Mouse (Mus musculus) midbrain, embryonic 15.5 days (tissue): Measurements from ENCODE around the gene Snx20. TPM values are rescaled to one million over a fixed set of nuclear protein-coding genes. Genes with fewer than 3 reads are reported as not detected.

Experiments
- ATAC-seq: fragments of 200-750 bp; cut with Nextera tagmentation; replicated peaks from 2 replicates; pipeline ENCODE4 v1.8.0; 2017; ENCODE audit warnings: moderate TSS enrichment
- H3K27ac ChIP-seq: fragments of 300-500 bp; sonication (generic); 2 replicates; pipeline ENCODE4 v1.5.1; 2015; ENCODE audit warnings: mild to moderate bottlenecking, inconsistent platforms
- H3K27me3 ChIP-seq: fragments of 300-500 bp; sonication (generic); replicated peaks from 2 replicates; pipeline ENCODE4 v1.6.1; 2015; ENCODE audit warnings: inconsistent platforms
- H3K36me3 ChIP-seq: fragments of 300-500 bp; sonication (generic); replicated peaks from 2 replicates; pipeline ENCODE4 v1.6.1; 2015; ENCODE audit warnings: inconsistent platforms
- H3K4me1 ChIP-seq: fragments of 300-500 bp; sonication (generic); 2 replicates; pipeline ENCODE4 v1.6.1; 2015; ENCODE audit warnings: inconsistent platforms
- H3K4me2 ChIP-seq: fragments of 300-500 bp; sonication (generic); 2 replicates; pipeline ENCODE4 v1.6.1; 2015; ENCODE audit warnings: inconsistent platforms, mild to moderate bottlenecking, moderate library complexity
- H3K4me3 ChIP-seq: fragments of 300-500 bp; sonication (generic); 2 replicates; pipeline ENCODE4 v1.5.1; 2015; ENCODE audit warnings: mild to moderate bottlenecking, inconsistent platforms
- H3K9ac ChIP-seq: fragments of 300-500 bp; sonication (generic); 2 replicates; pipeline ENCODE4 v1.6.1; 2015; ENCODE audit warnings: mild to moderate bottlenecking, inconsistent platforms
- H3K9me3 ChIP-seq: fragments of 300-500 bp; sonication (generic); 2 replicates; pipeline ENCODE4 v1.6.1; 2016; ENCODE audit warnings: inconsistent platforms
- WGBS: fragments of 180-500 bp; shearing (Covaris S2); methylation state at CpG from one replicate; pipeline ENCODE4 v1.1.7; 2015; ENCODE audit warnings: mixed read lengths; 5-methylcytosine and 5-hydroxymethylcytosine counted together
- polyA plus RNA-seq: library from polyadenylated mRNA; unstranded; fragments of >200 nt; fragmentation: Nextera tagmentation; extraction: Ambion mirVana; gene quantifications from 2 replicates; pipeline ENCODE4 v1.2.1, GENCODE M21; 2015

The Snx20 gene
- polyA plus RNA-seq, result 1.1 and 1.8 TPM in 2 replicates

GRCm38 (mm10) chr8:88635474-88636397 is at the start of gene Snx20:
TSS of gene Snx20 (minus strand) at chr8:88636128.
- H3K27me3 ChIP-seq, result no peaks in the 10 kb centered on the region
- no peaks in the 10 kb centered on the region for H3K4me1 ChIP-seq
- no peak within 1 kb of the TSS for H3K27ac ChIP-seq
- H3K4me3 ChIP-seq, result no peak within 1 kb of the TSS
- H3K36me3 ChIP-seq, result no peaks in the 10 kb centered on the region
- 84% methylated on average over 14 of the region's 14 CpGs for WGBS
- no peak for ATAC-seq
- no peak within 1 kb of the TSS for H3K9ac ChIP-seq
- H3K9me3 ChIP-seq, result no peaks in the 10 kb centered on the region
- no peak within 1 kb of the TSS for H3K4me2 ChIP-seq

GRCm38 (mm10) chr8:88683656-88684289 is 47.8 kb upstream of the Snx20 start:
- 86% methylated on average over 7 of the region's 7 CpGs for WGBS
- Histone ChIP-seq H3K9ac (no peak overlapping the region), H3K4me1 (no peaks in the 10 kb centered on the region), H3K27ac (no peak overlapping the region), H3K4me2 (no peak overlapping the region), H3K36me3 (no peaks in the 10 kb centered on the region), H3K4me3 (no peak overlapping the region), H3K9me3 (no peaks in the 10 kb centered on the region), H3K27me3 (no peaks in the 10 kb centered on the region)
- no peak for ATAC-seq

GRCm38 (mm10) chr8:88681046-88681445 is 45.1 kb upstream of the Snx20 start:
- no peak for ATAC-seq
- no peak overlapping the region for H3K4me3 ChIP-seq
- H3K9me3 ChIP-seq, result no peaks in the 10 kb centered on the region
- no peaks in the 10 kb centered on the region for H3K27me3 ChIP-seq
- no peak overlapping the region for H3K4me2 ChIP-seq
- no peaks in the 10 kb centered on the region for H3K36me3 ChIP-seq
- no peak overlapping the region for H3K27ac ChIP-seq
- WGBS, result 91% methylated on average over 8 of the region's 8 CpGs
- H3K4me1 ChIP-seq, result no peaks in the 10 kb centered on the region
- H3K9ac ChIP-seq, result no peak overlapping the region

- no peak for ATAC-seq
- H3K9me3 ChIP-seq, result no peaks in the 10 kb centered on the region
- H3K36me3 ChIP-seq, result no peaks in the 10 kb centered on the region
- no peak overlapping the region for H3K9ac ChIP-seq
- 96% methylated on average over 2 of the region's 2 CpGs for WGBS
- H3K27me3 ChIP-seq, result no peaks in the 10 kb centered on the region
- H3K4me2 ChIP-seq, result no peak overlapping the region
- no peak overlapping the region for H3K4me3 ChIP-seq
- no peaks in the 10 kb centered on the region for H3K4me1 ChIP-seq
- H3K27ac ChIP-seq, result no peak overlapping the region
Observed at GRCm38 (mm10) chr8:88680566-88680965, 44.6 kb upstream of the Snx20 start.

- WGBS, result 76% methylated on average over 8 of the region's 8 CpGs
- Histone ChIP-seq H3K27ac (no peak overlapping the region), H3K4me1 (no peaks in the 10 kb centered on the region), H3K27me3 (no peaks in the 10 kb centered on the region), H3K9me3 (no peaks in the 10 kb centered on the region), H3K36me3 (no peaks in the 10 kb centered on the region), H3K4me3 (no peak overlapping the region), H3K4me2 (no peak overlapping the region), H3K9ac (no peak overlapping the region)
- no peak for ATAC-seq
Observed at GRCm38 (mm10) chr8:88677071-88677470, 41.1 kb upstream of the Snx20 start.

- no peaks in the 10 kb centered on the region for H3K4me1 ChIP-seq
- H3K4me3 ChIP-seq, result no peak overlapping the region
- no peak overlapping the region for H3K4me2 ChIP-seq
- no peak overlapping the region for H3K27ac ChIP-seq
- no peaks in the 10 kb centered on the region for H3K27me3 ChIP-seq
- H3K9me3 ChIP-seq, result no peaks in the 10 kb centered on the region
- ATAC-seq, result no peak
- no peak overlapping the region for H3K9ac ChIP-seq
- 90% methylated on average over 12 of the region's 12 CpGs for whole genome bisulfite sequencing
- H3K36me3 ChIP-seq, result no peaks in the 10 kb centered on the region
Observed at GRCm38 (mm10) chr8:88675372-88676165, 39.6 kb upstream of the Snx20 start.

GRCm38 (mm10) chr8:88673859-88674258 is 37.9 kb upstream of the Snx20 start:
- no peaks in the 10 kb centered on the region for H3K36me3 ChIP-seq
- H3K4me3 ChIP-seq, result no peak overlapping the region
- no peaks in the 10 kb centered on the region for H3K9me3 ChIP-seq
- H3K27ac ChIP-seq, result no peak overlapping the region
- no peaks in the 10 kb centered on the region for H3K27me3 ChIP-seq
- WGBS, result 94% methylated on average over 5 of the region's 5 CpGs
- H3K9ac ChIP-seq, result no peak overlapping the region
- no peak overlapping the region for H3K4me2 ChIP-seq
- H3K4me1 ChIP-seq, result peaks cover 11% of the 10 kb centered on the region
- ATAC-seq, result no peak

- Histone ChIP-seq H3K4me1 (peaks cover 24% of the 10 kb centered on the region), H3K9ac (no peak overlapping the region), H3K27me3 (no peaks in the 10 kb centered on the region), H3K9me3 (no peaks in the 10 kb centered on the region), H3K36me3 (no peaks in the 10 kb centered on the region), H3K4me2 (no peak overlapping the region), H3K4me3 (no peak overlapping the region), H3K27ac (no peak overlapping the region)
- WGBS, result 79% methylated on average over 10 of the region's 10 CpGs
- ATAC-seq, result no peak
Observed at GRCm38 (mm10) chr8:88671575-88671974, 35.6 kb upstream of the Snx20 start.

GRCm38 (mm10) chr8:88670782-88671181 is 34.9 kb upstream of the Snx20 start:
- peaks cover 24% of the 10 kb centered on the region for H3K4me1 ChIP-seq
- no peak overlapping the region for H3K27ac ChIP-seq
- no peaks in the 10 kb centered on the region for H3K9me3 ChIP-seq
- no peaks in the 10 kb centered on the region for H3K36me3 ChIP-seq
- WGBS, result 72% methylated on average over 6 of the region's 6 CpGs
- no peaks in the 10 kb centered on the region for H3K27me3 ChIP-seq
- no peak overlapping the region for H3K4me3 ChIP-seq
- ATAC-seq, result no peak
- no peak overlapping the region for H3K4me2 ChIP-seq
- H3K9ac ChIP-seq, result no peak overlapping the region

- Histone ChIP-seq H3K4me1 (peaks cover 24% of the 10 kb centered on the region), H3K36me3 (no peaks in the 10 kb centered on the region), H3K9me3 (no peaks in the 10 kb centered on the region), H3K4me2 (peak overlapping the region; percentile 5; the same call in 1 of the 2 replicates), H3K27me3 (no peaks in the 10 kb centered on the region), H3K27ac (peak overlapping the region; percentile 79), H3K4me3 (no peak overlapping the region), H3K9ac (no peak overlapping the region)
- 31% methylated on average over 13 of the region's 14 CpGs for WGBS
- peak; percentile 91 for ATAC-seq
Observed at GRCm38 (mm10) chr8:88668400-88669086, 32.6 kb upstream of the Snx20 start.

GRCm38 (mm10) chr8:88666435-88666834 is 30.5 kb upstream of the Snx20 start:
- Histone ChIP-seq H3K27ac (no peak overlapping the region), H3K4me2 (no peak overlapping the region)
- WGBS, result 86% methylated on average over 1 of the region's 1 CpGs

GRCm38 (mm10) chr8:88664947-88665346 is 29.0 kb upstream of the Snx20 start:
- H3K4me2 ChIP-seq, result no peak overlapping the region
- no peaks in the 10 kb centered on the region for H3K27me3 ChIP-seq
- H3K9me3 ChIP-seq, result no peaks in the 10 kb centered on the region
- H3K9ac ChIP-seq, result no peak overlapping the region
- H3K36me3 ChIP-seq, result no peaks in the 10 kb centered on the region
- H3K4me1 ChIP-seq, result peaks cover 23% of the 10 kb centered on the region
- no peak overlapping the region for H3K4me3 ChIP-seq
- ATAC-seq, result no peak
- H3K27ac ChIP-seq, result no peak overlapping the region
- 76% methylated on average over 19 of the region's 19 CpGs for WGBS

More at GRCm38 (mm10) chr8:88666435-88666834, 30.5 kb upstream of the Snx20 start:
- H3K4me1 ChIP-seq, result peaks cover 24% of the 10 kb centered on the region
- H3K4me3 ChIP-seq, result no peak overlapping the region
- H3K9ac ChIP-seq, result no peak overlapping the region
- ATAC-seq, result no peak
- no peaks in the 10 kb centered on the region for H3K9me3 ChIP-seq
- no peaks in the 10 kb centered on the region for H3K36me3 ChIP-seq
- no peaks in the 10 kb centered on the region for H3K27me3 ChIP-seq
